Mouse (Mus musculus): ENCODE results near the gene Pprc1. TPM values are rescaled to one million over a fixed set of nuclear protein-coding genes. Genes with fewer than 3 reads are reported as not detected.

Pprc1 gene
- polyA plus RNA-seq, 1 experiment from 2014 or later = 15.4 TPM

GRCm38 (mm10) chr19:46046621-46047025 lies 1.9 kb downstream of the Pprc1 start:
- H3K4me1 ChIP-seq (ENCODE audit: control insufficient read depth, insufficient read depth, low read depth, low read length) = peaks cover 36% of the 10 kb centered on the region
- no peaks in the 10 kb centered on the region for H3K27me3 ChIP-seq (replicated peaks; ENCODE audit: control insufficient read depth, insufficient read depth, low read length)
- H3K4me2 ChIP-seq (ENCODE audit: low read length) = peak overlapping the region; percentile 88
- no peak overlapping the region; the same call in 1 of the 2 replicates for H3K9ac ChIP-seq (ENCODE audit: low read depth, low read length)
- no peak for ATAC-seq
- H3K36me3 ChIP-seq (ENCODE audit: control insufficient read depth, insufficient read depth, low read length) = no peaks in the 10 kb centered on the region
- H3K4me3 ChIP-seq (ENCODE audit: low read length) = no peak overlapping the region
- H3K9me3 ChIP-seq (ENCODE audit: control insufficient read depth, low read length) = no peaks in the 10 kb centered on the region
- H3K27ac ChIP-seq (ENCODE audit: low read depth, low read length) = peak overlapping the region; percentile 91
- WGBS = 2% methylated on average over 10 of the region's 10 CpGs

- H3K27me3 ChIP-seq (replicated peaks; ENCODE audit: control insufficient read depth, insufficient read depth, low read length) = no peaks in the 10 kb centered on the region
- no peak overlapping the region for H3K27ac ChIP-seq (ENCODE audit: low read depth, low read length)
- WGBS = 70% methylated on average over 2 of the region's 2 CpGs
- H3K4me2 ChIP-seq (ENCODE audit: low read length) = no peak overlapping the region
- H3K4me3 ChIP-seq (ENCODE audit: low read length) = no peak overlapping the region
- no peaks in the 10 kb centered on the region for H3K9me3 ChIP-seq (ENCODE audit: control insufficient read depth, low read length)
- H3K9ac ChIP-seq (ENCODE audit: low read depth, low read length) = no peak overlapping the region
- no peaks in the 10 kb centered on the region for H3K36me3 ChIP-seq (ENCODE audit: control insufficient read depth, insufficient read depth, low read length)
- H3K4me1 ChIP-seq (ENCODE audit: control insufficient read depth, insufficient read depth, low read depth, low read length) = peaks cover 28% of the 10 kb centered on the region
- ATAC-seq = no peak
Observed at GRCm38 (mm10) chr19:46047426-46047825, 2.7 kb downstream of the Pprc1 start.

- Histone ChIP-seq H3K9ac (ENCODE audit: low read depth, low read length) (no peak overlapping the region), H3K9me3 (ENCODE audit: control insufficient read depth, low read length) (no peaks in the 10 kb centered on the region), H3K4me1 (ENCODE audit: control insufficient read depth, insufficient read depth, low read depth, low read length) (peaks cover 11% of the 10 kb centered on the region), H3K27ac (ENCODE audit: low read depth, low read length) (no peak overlapping the region), H3K4me2 (ENCODE audit: low read length) (no peak overlapping the region), H3K27me3 (replicated peaks; ENCODE audit: control insufficient read depth, insufficient read depth, low read length) (no peaks in the 10 kb centered on the region), H3K36me3 (ENCODE audit: control insufficient read depth, insufficient read depth, low read length) (no peaks in the 10 kb centered on the region), H3K4me3 (ENCODE audit: low read length) (no peak overlapping the region)
- 67% methylated on average over 4 of the region's 4 CpGs for whole genome bisulfite sequencing
- no peak for ATAC-seq
Observed at GRCm38 (mm10) chr19:46049129-46049528, 4.4 kb downstream of the Pprc1 start.

DNA sequence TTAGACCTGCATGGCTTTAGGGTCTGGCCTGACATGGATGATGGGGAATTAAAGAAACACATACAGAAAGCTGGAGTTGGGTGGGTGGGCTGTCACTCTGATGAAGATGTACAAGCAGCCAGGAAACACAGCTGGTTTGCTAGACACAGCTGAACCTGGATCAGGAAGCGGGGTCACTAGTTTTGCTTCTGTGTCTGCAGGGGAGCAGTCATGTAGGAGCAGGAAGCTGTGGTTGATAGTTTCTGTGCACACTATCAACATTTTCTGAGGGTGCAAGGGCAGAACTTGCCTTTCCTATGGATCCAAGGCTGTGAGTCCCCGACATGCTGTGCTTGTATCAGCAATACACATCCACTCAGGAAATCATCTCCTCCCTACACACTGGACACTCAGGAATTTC lies 5.8 kb downstream of the Pprc1 start:
- H3K27ac ChIP-seq (ENCODE audit: low read depth, low read length) = no peak overlapping the region
- no peak for ATAC-seq

DNA sequence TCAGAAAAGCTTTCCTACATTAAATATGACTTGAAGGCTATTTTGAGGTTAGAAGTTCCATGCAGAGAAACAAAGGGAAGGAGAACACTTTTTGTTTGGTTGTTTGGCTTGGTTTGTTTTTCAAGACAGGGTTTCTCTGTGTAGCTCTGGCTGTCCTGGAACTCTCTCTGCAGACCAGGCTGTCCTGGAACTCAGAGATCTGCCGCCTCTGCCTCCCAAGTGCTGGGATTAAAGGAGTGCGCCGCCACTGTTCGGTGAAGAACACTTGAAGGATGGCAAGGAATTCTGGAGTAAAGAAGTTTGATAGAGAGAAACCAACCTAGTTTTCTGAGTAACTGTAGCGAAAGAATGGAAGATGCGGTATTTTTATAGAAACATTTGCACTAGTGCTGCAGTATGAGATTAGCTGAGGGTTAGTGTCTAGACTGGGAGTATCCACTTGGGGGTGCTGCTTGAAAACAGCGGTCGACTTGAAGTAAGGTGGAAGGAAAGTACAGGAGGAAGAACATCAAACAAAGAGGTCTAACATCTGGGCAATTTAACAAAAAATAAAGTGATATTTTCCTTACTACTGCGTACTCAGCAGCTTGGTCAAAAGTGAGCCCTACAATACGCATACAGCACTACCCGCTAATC lies 11.2 kb downstream of the Pprc1 start:
- peak overlapping the region; percentile 82 for H3K4me3 ChIP-seq (ENCODE audit: low read length)
- H3K36me3 ChIP-seq (ENCODE audit: control insufficient read depth, insufficient read depth, low read length) = no peaks in the 10 kb centered on the region
- H3K4me2 ChIP-seq (ENCODE audit: low read length) = peak overlapping the region; percentile 62
- H3K4me1 ChIP-seq (ENCODE audit: control insufficient read depth, insufficient read depth, low read depth, low read length) = peaks cover 14% of the 10 kb centered on the region
- H3K27me3 ChIP-seq (replicated peaks; ENCODE audit: control insufficient read depth, insufficient read depth, low read length) = no peaks in the 10 kb centered on the region
- WGBS = 2% methylated on average over 11 of the region's 11 CpGs
- peak overlapping the region; percentile 53 for H3K9ac ChIP-seq (ENCODE audit: low read depth, low read length)
- no peaks in the 10 kb centered on the region for H3K9me3 ChIP-seq (ENCODE audit: control insufficient read depth, low read length)
- peak; percentile 86 for ATAC-seq
- peak overlapping the region; percentile 70 for H3K27ac ChIP-seq (ENCODE audit: low read depth, low read length)

More for the DNA sequence above, 5.8 kb downstream of the Pprc1 start:
- Histone ChIP-seq H3K9ac (ENCODE audit: low read depth, low read length) (no peak overlapping the region), H3K4me2 (ENCODE audit: low read length) (no peak overlapping the region), H3K4me1 (ENCODE audit: control insufficient read depth, insufficient read depth, low read depth, low read length) (peaks cover 9% of the 10 kb centered on the region), H3K36me3 (ENCODE audit: control insufficient read depth, insufficient read depth, low read length) (no peaks in the 10 kb centered on the region), H3K27me3 (replicated peaks; ENCODE audit: control insufficient read depth, insufficient read depth, low read length) (no peaks in the 10 kb centered on the region), H3K4me3 (ENCODE audit: low read length) (no peak overlapping the region), H3K9me3 (ENCODE audit: control insufficient read depth, low read length) (no peaks in the 10 kb centered on the region)
- WGBS = 90% methylated on average over 2 of the region's 2 CpGs

DNA sequence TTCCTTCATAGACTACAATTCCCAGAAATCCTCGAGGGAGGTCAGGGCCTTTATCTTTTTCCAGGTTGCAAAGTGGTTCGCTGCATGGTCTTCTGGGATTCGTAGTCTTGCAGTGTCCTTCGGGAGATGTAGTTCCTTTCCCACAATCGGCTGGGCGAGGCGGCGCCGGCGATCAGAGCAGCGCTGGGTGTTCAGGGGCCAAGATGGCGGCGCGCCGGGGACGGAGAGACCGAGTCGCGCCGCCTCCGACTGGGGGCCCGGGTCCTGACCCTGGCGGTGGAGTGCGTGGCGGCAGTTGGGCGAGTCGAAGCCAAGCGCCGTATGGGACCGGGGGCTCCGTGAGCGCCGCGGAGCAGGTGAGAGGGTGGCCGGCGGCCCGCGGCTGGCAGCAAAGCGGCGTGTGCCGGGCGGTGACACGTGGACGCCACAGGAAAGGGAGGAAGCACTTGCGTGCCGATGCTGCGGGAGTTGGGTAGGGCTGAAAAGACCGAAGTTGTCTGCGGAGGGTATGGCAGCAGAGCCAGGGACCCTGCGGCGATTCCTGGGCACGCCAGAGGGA lies 11.8 kb downstream of the Pprc1 start:
- peak overlapping the region; percentile 82 for H3K4me3 ChIP-seq (ENCODE audit: low read length)
- peaks cover 14% of the 10 kb centered on the region for H3K4me1 ChIP-seq (ENCODE audit: control insufficient read depth, insufficient read depth, low read depth, low read length)
- no peaks in the 10 kb centered on the region for H3K27me3 ChIP-seq (replicated peaks; ENCODE audit: control insufficient read depth, insufficient read depth, low read length)
- H3K27ac ChIP-seq (ENCODE audit: low read depth, low read length) = peak overlapping the region; percentile 87
- peak overlapping the region; percentile 85 for H3K4me2 ChIP-seq (ENCODE audit: low read length)
- H3K9ac ChIP-seq (ENCODE audit: low read depth, low read length) = peak overlapping the region; percentile 83
- WGBS = under 1% methylated on average over 52 of the region's 52 CpGs
- H3K36me3 ChIP-seq (ENCODE audit: control insufficient read depth, insufficient read depth, low read length) = no peaks in the 10 kb centered on the region
- peak; percentile 97 for ATAC-seq
- H3K9me3 ChIP-seq (ENCODE audit: control insufficient read depth, low read length) = no peaks in the 10 kb centered on the region

DNA sequence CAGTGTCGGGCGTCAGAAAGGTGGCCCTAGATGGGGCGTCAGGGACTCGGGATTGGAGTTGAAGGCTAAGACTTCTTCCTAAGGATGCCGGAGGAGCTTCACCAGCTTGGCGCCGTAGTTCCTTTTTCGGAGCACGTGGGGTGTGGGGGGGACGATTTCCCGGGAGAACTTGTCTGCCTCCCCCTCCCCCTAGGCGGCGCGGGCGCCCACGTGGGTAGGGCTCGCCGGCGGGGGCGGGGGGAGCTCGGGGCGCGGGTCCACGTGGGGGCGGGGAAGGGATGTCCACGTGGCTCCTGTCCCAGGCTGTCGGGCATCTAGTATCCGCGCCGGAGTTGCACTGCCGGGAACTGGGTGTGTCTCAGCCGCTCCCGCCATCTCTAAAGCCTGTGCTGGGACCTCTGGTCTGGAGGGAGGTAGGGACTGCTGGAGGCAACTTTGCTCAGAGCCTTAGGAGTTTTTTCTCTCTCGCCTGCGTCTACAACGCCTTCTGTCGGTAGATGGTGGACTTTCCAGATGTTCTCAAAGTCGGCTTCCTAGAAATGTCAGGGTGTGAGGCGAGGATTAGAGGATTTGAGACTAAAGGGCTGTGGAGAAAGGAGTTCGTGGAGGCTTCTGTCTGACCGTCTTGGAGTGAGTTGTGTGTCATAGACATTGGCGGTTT lies 12.4 kb downstream of the Pprc1 start:
- Histone ChIP-seq H3K27me3 (replicated peaks; ENCODE audit: control insufficient read depth, insufficient read depth, low read length) (no peaks in the 10 kb centered on the region), H3K4me2 (ENCODE audit: low read length) (peak overlapping the region; percentile 85), H3K4me1 (ENCODE audit: control insufficient read depth, insufficient read depth, low read depth, low read length) (peaks cover 14% of the 10 kb centered on the region), H3K27ac (ENCODE audit: low read depth, low read length) (peak overlapping the region; percentile 87), H3K4me3 (ENCODE audit: low read length) (peak overlapping the region; percentile 82), H3K9me3 (ENCODE audit: control insufficient read depth, low read length) (no peaks in the 10 kb centered on the region), H3K9ac (ENCODE audit: low read depth, low read length) (peak overlapping the region; percentile 83), H3K36me3 (ENCODE audit: control insufficient read depth, insufficient read depth, low read length) (peaks cover under 1% of the 10 kb centered on the region; the same call in 1 of the 2 replicates)
- under 1% methylated on average over 25 of the region's 42 CpGs for WGBS
- ATAC-seq = peak; percentile 60

GRCm38 (mm10) chr19:46058466-46058865 lies 13.8 kb downstream of the Pprc1 start:
- H3K4me3 ChIP-seq (ENCODE audit: low read length) = no peak overlapping the region
- H3K9me3 ChIP-seq (ENCODE audit: control insufficient read depth, low read length) = no peaks in the 10 kb centered on the region
- H3K4me2 ChIP-seq (ENCODE audit: low read length) = no peak overlapping the region
- WGBS = 97% methylated on average over 7 of the region's 7 CpGs
- ATAC-seq = no peak
- H3K4me1 ChIP-seq (ENCODE audit: control insufficient read depth, insufficient read depth, low read depth, low read length) = peaks cover 14% of the 10 kb centered on the region
- H3K27me3 ChIP-seq (replicated peaks; ENCODE audit: control insufficient read depth, insufficient read depth, low read length) = no peaks in the 10 kb centered on the region
- no peak overlapping the region for H3K27ac ChIP-seq (ENCODE audit: low read depth, low read length)
- peaks cover 13% of the 10 kb centered on the region for H3K36me3 ChIP-seq (ENCODE audit: control insufficient read depth, insufficient read depth, low read length)
- H3K9ac ChIP-seq (ENCODE audit: low read depth, low read length) = no peak overlapping the region

DNA sequence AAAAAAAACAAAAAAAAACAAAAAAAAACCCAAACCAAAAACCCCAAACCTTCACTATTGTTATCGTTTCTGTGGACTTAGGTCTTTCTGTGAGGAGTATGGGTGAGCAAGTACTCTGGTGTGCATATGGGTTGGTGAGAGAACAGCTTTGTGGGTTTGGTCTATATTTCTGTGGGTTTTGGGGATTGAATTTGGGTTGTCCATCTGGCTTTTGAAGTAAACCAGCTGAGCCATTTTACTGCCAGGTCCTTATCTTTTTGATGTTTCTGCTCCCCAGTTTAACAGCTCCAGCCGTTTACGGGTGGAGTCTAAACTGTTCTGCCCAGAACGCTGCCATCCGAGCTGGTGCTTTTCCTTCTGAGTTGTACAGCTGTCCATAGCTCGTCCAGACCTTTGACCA lies 16.2 kb downstream of the Pprc1 start:
- Histone ChIP-seq H3K27ac (ENCODE audit: low read depth, low read length) (no peak overlapping the region), H3K36me3 (ENCODE audit: control insufficient read depth, insufficient read depth, low read length) (peaks cover 30% of the 10 kb centered on the region), H3K4me2 (ENCODE audit: low read length) (no peak overlapping the region), H3K27me3 (replicated peaks; ENCODE audit: control insufficient read depth, insufficient read depth, low read length) (no peaks in the 10 kb centered on the region), H3K9ac (ENCODE audit: low read depth, low read length) (no peak overlapping the region), H3K9me3 (ENCODE audit: control insufficient read depth, low read length) (no peaks in the 10 kb centered on the region), H3K4me1 (ENCODE audit: control insufficient read depth, insufficient read depth, low read depth, low read length) (peaks cover 11% of the 10 kb centered on the region), H3K4me3 (ENCODE audit: low read length) (no peak overlapping the region)
- 83% methylated on average over 6 of the region's 6 CpGs for WGBS
- no peak for ATAC-seq

Measured in hindbrain, embryonic 16.5 days (tissue).